Mouse (Mus musculus) heart, embryonic 14.5 days (tissue): ENCODE data around the gene Hbq1b. TPM values are rescaled to one million over a fixed set of nuclear protein-coding genes. Genes with fewer than 3 reads are reported as not detected.

Experiments
- ATAC-seq: fragments of 200-750 bp; cut with Nextera tagmentation; 2 replicates; pipeline ENCODE4 v1.8.0; 2017; ENCODE audit warnings: low read depth, moderate TSS enrichment; ENCODE audit not compliant: insufficient number of reproducible peaks, insufficient read depth, low FRiP score
- H3K27ac ChIP-seq, 2 experiments: fragments of 200-500 bp in 1 of 2; fragments of 300-500 bp in 1 of 2; sonication (generic) in 1 of 2; replicated peaks in 1 of 2; 2 replicates each; pipeline ENCODE4 v1.5.1; 2012 to 2014; ENCODE audit warnings: low read depth in 2 of 2, low read length in 2 of 2, control low read depth in 1 of 2, mild to moderate bottlenecking in 1 of 2, mixed read lengths in 1 of 2; ENCODE audit not compliant: control insufficient read depth in 1 of 2, insufficient read depth in 1 of 2
- H3K27me3 ChIP-seq: fragments of 300-500 bp; sonication (generic); 2 replicates; pipeline ENCODE4 v1.6.1; 2014; ENCODE audit warnings: mild to moderate bottlenecking, low read length, control low read depth; ENCODE audit not compliant: control insufficient read depth, insufficient read depth
- H3K36me3 ChIP-seq: fragments of 300-500 bp; sonication (generic); 2 replicates; pipeline ENCODE4 v1.6.1; 2014; ENCODE audit warnings: mild to moderate bottlenecking, control low read depth, low read length, mixed read lengths; ENCODE audit not compliant: control insufficient read depth, insufficient read depth
- H3K4me1 ChIP-seq, 2 experiments: fragments of 200-500 bp in 1 of 2; fragments of 300-500 bp in 1 of 2; sonication (generic) in 1 of 2; 2 replicates each; pipeline ENCODE4 v1.6.1; 2012 to 2014; ENCODE audit warnings: low read length in 2 of 2, control low read depth in 1 of 2, mixed read lengths in 1 of 2; ENCODE audit not compliant: control insufficient read depth in 2 of 2, insufficient read depth in 2 of 2
- H3K4me2 ChIP-seq: fragments of 300-500 bp; sonication (generic); 2 replicates; pipeline ENCODE4 v1.6.1; 2014; ENCODE audit warnings: mild to moderate bottlenecking, low read length
- H3K4me3 ChIP-seq, 2 experiments: fragments of 200-500 bp in 1 of 2; fragments of 300-500 bp in 1 of 2; sonication (generic) in 1 of 2; 2 replicates each; pipeline ENCODE4 v1.5.1; 2012 to 2014; ENCODE audit warnings: low read length in 2 of 2, mild to moderate bottlenecking in 2 of 2, control low read depth in 1 of 2, low read depth in 1 of 2, moderate library complexity in 1 of 2; ENCODE audit not compliant: control insufficient read depth in 1 of 2, insufficient read depth in 1 of 2
- H3K9ac ChIP-seq: fragments of 300-500 bp; sonication (generic); 2 replicates; pipeline ENCODE4 v1.6.1; 2014; ENCODE audit warnings: mild to moderate bottlenecking, low read length
- H3K9me3 ChIP-seq: fragments of 300-500 bp; sonication (generic); 2 replicates; pipeline ENCODE4 v1.6.1; 2016; ENCODE audit warnings: low read length, control low read depth; ENCODE audit not compliant: control insufficient read depth
- WGBS: fragments of 180-500 bp; shearing (Covaris S2); extraction: QIAGEN DNeasy Blood & Tissue Kit; methylation state at CpG from one replicate; pipeline ENCODE4 v1.1.7; 2014; 5-methylcytosine and 5-hydroxymethylcytosine counted together
- polyA plus RNA-seq: library from polyadenylated mRNA; unstranded; fragments of >200 nt; fragmentation: Nextera tagmentation; extraction: Ambion mirVana; gene quantifications from 2 replicates; pipeline ENCODE4 v1.2.1, GENCODE M21; 2014

Gene Hbq1b
- polyA plus RNA-seq, 1 experiment from 2014 or later = 2.1 TPM

- Histone ChIP-seq H3K36me3 (no peaks in the 10 kb centered on the region), H3K9ac (no peak overlapping the region), H3K9me3 (no peaks in the 10 kb centered on the region), H3K4me1 (peaks cover 2 to 11% of the 10 kb centered on the region in 2 experiments), H3K27ac (no peak overlapping the region), H3K27me3 (no peaks in the 10 kb centered on the region), H3K4me2 (no peak overlapping the region), H3K4me3 (no peak overlapping the region)
- 58% methylated on average over 5 of the region's 5 CpGs for WGBS
- ATAC-seq = no peak
These were observed 17.8 kb upstream of the Hbq1b start for GRCm38 (mm10) chr11:32268952-32269351.

GRCm38 (mm10) chr11:32271178-32271577, 15.6 kb upstream of the Hbq1b start:
- no peak overlapping the region for H3K27ac ChIP-seq
- H3K4me3 ChIP-seq = no peak overlapping the region
- H3K9me3 ChIP-seq = no peaks in the 10 kb centered on the region
- H3K36me3 ChIP-seq = no peaks in the 10 kb centered on the region
- no peak overlapping the region for H3K9ac ChIP-seq
- no peak overlapping the region for H3K4me2 ChIP-seq
- peaks cover 2 to 9% of the 10 kb centered on the region in 2 experiments for H3K4me1 ChIP-seq
- 0 out of 2 replicates have a peak, but pooled peaks cover 1% of the 10 kb centered on the region for H3K27me3 ChIP-seq
- no peak for ATAC-seq
- 46% methylated on average over 4 of the region's 4 CpGs for WGBS

- Histone ChIP-seq H3K27me3 (peaks cover 47% of the 10 kb centered on the region), H3K36me3 (no peaks in the 10 kb centered on the region), H3K4me1 (no peaks in the 10 kb centered on the region), H3K9ac (no peak within 1 kb of the TSS), H3K27ac (no peak within 1 kb of the TSS; a peak in 1 of 4 replicates), H3K4me2 (no peak within 1 kb of the TSS), H3K4me3 (no peak within 1 kb of the TSS), H3K9me3 (no peaks in the 10 kb centered on the region)
- WGBS = 55% methylated on average over 3 of the region's 3 CpGs
- ATAC-seq = no peak
These were observed 10.4 kb upstream of the Hbq1b start, which contains the start of gene Hba-x for GRCm38 (mm10) chr11:32276347-32276746. Hba-x (plus strand) TSS chr11:32276400.

- 59% methylated on average over 21 of the region's 21 CpGs for WGBS
- Histone ChIP-seq H3K9ac (no peak overlapping the region), H3K4me1 (no peaks in the 10 kb centered on the region), H3K27ac (no peak overlapping the region), H3K27me3 (peaks cover 53% of the 10 kb centered on the region), H3K9me3 (no peaks in the 10 kb centered on the region), H3K4me2 (no peak overlapping the region), H3K36me3 (no peaks in the 10 kb centered on the region), H3K4me3 (no peak overlapping the region)
- peak; percentile 21; the same call in 1 of the 2 replicates for ATAC-seq
These were observed 8.9 kb upstream of the Hbq1b start for GRCm38 (mm10) chr11:32277736-32278457.

DNA sequence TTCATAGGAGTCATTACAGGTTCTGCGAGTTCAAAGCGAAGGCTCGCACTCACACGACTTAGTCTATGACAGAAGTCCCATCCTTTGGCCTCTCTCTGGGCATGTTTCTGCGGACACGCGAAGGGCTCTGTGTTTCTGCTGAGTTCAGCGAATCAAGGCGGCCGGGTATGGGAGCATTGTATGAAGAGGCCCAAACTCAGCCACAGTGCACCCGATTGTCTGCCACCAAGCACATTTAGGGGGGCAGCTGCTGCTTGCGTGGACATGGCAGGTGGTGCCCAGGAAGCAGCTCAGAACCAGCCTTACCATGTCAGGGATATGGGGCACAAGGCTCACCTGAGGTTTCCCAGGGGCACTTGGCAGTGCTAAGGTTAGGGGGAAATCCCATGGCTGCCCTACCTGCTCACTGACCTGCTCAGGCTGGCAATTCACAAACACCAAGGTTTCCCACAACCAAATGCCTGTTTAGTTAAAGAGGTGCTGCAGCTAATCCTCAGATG, 8.3 kb upstream of the Hbq1b start:
- no peak for ATAC-seq
- Histone ChIP-seq H3K4me1 (no peaks in the 10 kb centered on the region), H3K4me2 (no peak overlapping the region), H3K9me3 (no peaks in the 10 kb centered on the region), H3K4me3 (no peak overlapping the region), H3K27ac (no peak overlapping the region), H3K36me3 (no peaks in the 10 kb centered on the region), H3K27me3 (peaks cover 53% of the 10 kb centered on the region), H3K9ac (no peak overlapping the region)
- WGBS = 74% methylated on average over 12 of the region's 12 CpGs

DNA sequence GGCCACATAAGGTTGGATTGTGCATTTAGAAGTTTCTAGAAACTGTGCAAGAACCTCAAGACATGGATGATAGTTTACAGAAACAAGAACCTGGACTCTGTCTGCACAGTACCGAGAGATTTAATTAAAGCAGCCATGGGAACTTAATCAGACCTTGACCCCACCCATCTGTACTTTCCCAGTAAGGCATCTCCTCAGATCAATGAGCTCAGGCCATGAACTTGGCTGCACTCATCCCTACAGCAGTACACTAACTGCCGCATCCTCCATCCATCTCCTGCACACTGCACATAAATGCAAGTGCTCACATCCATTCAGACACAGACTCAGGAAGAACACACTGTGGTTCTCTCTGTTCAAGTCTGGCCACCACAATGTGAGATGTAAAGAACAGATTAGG, 6.1 kb upstream of the Hbq1b start:
- no peaks in the 10 kb centered on the region for H3K4me1 ChIP-seq
- 74% methylated on average over 2 of the region's 2 CpGs for WGBS

DNA sequence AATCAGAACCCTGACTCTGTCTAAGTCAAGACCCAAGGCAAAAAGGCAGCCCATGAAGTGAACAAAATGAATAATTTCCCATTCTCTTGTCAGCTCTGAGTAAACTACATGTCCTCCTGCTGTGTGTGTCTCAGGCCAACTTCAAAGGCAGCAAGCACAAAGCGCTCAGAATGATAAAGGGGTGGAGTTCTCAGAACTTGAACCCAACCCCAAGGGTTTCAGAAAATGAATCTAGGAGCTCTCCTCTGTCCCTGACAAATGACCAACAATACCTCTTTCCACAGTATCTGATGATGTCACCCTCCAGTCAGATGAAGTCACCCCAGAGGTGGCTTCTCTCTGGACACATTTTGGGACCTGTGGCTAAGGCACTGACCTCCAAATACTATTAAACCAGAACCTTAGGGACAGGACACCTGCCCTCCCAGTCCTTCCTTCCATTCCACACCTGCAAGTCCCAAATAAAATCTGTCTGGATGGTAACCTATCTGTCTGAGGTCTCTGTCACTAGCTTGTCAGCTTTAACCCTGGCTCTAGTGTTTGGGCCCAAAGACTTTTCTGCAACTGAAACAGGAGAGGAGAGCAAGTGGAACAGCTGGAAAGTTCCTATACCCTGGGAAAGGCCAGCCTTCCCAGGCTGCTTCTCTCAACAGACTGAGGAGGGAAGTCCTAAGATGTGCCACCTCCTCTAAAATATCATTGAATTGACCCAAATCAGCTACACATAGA, 5.2 kb upstream of the Hbq1b start:
- Histone ChIP-seq H3K27me3 (peaks cover 54% of the 10 kb centered on the region), H3K9ac (no peak overlapping the region), H3K4me3 (no peak overlapping the region), H3K4me2 (no peak overlapping the region), H3K4me1 (no peaks in the 10 kb centered on the region), H3K36me3 (no peaks in the 10 kb centered on the region), H3K27ac (no peak overlapping the region), H3K9me3 (no peaks in the 10 kb centered on the region)
- no peak for ATAC-seq
- whole genome bisulfite sequencing = 60% methylated on average over 1 of the region's 1 CpGs

More for the DNA sequence above, 6.1 kb upstream of the Hbq1b start:
- Histone ChIP-seq H3K27me3 (peaks cover 60% of the 10 kb centered on the region), H3K9ac (no peak overlapping the region), H3K4me2 (no peak overlapping the region), H3K27ac (no peak overlapping the region), H3K4me3 (no peak overlapping the region), H3K36me3 (no peaks in the 10 kb centered on the region), H3K9me3 (no peaks in the 10 kb centered on the region)
- no peak for ATAC-seq
